Mouse (Mus musculus) CD8-positive naive resting alpha-beta T cell, adult 57 days (primary cell): ENCODE results near the gene Cdk2ap2. TPM values are rescaled to one million over a fixed set of nuclear protein-coding genes. Genes with fewer than 3 reads are reported as not detected.

Experiments used
- total RNA-seq: library from RNA; stranded (reverse); gene quantifications from one replicate; pipeline ENCODE4 v1.2.4, GENCODE M21; 2023

Gene Cdk2ap2
- 161 TPM for total RNA-seq

GRCm38 (mm10) chr19:4096642-4097440 lies at the start of gene Cdk2ap2:
Gene Cdk2ap2, plus strand, starts transcription at chr19:4097182.

DNA sequence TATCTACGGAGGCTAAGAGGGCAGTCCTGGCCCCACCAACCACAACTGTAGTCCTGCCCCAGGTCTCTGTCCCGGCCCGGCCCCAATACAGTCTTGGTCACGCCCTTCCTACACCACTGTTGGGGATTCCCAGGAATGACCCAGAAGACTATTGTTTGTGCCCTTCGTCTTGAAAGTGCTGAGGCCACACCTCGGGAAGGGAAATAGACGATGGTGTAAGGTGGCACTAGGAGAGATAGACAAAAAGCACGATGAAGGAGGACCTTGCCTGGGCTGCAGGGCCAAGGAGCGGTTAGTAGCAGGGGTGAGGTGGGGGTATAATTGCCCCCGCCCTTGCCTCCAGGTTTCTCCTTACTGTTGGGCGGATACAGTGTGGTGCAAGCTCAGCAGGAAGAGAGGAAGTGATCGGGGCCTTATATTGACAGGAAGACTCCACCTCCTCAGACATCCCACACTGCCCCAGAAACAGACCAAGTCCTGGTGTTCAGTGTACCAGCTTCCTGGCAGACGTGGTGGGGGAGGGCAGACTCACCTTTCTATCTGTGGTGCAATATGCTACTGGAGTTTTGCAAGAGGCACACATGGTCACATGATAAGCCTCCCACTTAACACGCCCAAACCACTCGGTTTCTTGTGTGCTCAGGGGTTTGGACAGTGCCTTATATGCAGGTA lies 37.8 kb upstream of the Cdk2ap2 start, which contains the start of gene Gstp3:
TSS of gene Gstp3 (minus strand) at position 501 of the 672 bp plus-strand sequence.

DNA sequence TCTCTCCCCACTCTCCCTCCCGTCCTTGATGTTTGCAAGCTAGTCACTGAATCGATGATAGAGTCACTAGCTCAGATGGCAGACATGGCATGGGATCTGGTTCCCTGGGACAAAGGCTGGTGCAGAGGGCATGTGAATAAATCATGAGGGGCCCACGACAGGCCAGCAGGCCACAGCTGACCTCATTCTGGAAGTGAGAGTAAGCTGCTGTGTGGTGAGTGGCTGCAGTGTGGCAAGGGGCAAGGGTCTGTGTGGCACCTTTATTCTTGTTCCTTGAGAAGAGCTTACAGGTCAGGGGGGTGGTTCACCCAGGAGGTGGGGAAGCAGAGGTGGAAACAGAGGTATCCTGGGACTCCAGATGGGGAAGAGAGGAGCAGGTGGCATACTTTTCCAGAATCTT lies 15.6 kb upstream of the Cdk2ap2 start, which contains the start of gene Cabp2:
TSS of gene Cabp2 (plus strand) at position 185 of the 400 bp plus-strand sequence.

GRCm38 (mm10) chr19:4099837-4100717 lies 3.1 kb downstream of the Cdk2ap2 start, which contains the start of gene Pitpnm1:
Gene Pitpnm1, plus strand, starts transcription at chr19:4099998.

GRCm38 (mm10) chr19:4125741-4126696 lies 29.0 kb downstream of the Cdk2ap2 start, which contains the start of gene Aip:
Gene Aip, minus strand, starts transcription at chr19:4125858.

GRCm38 (mm10) chr19:4139446-4139845 lies 42.5 kb downstream of the Cdk2ap2 start, which contains the start of gene Gpr152:
Gene Gpr152, plus strand, starts transcription at chr19:4139787.

DNA sequence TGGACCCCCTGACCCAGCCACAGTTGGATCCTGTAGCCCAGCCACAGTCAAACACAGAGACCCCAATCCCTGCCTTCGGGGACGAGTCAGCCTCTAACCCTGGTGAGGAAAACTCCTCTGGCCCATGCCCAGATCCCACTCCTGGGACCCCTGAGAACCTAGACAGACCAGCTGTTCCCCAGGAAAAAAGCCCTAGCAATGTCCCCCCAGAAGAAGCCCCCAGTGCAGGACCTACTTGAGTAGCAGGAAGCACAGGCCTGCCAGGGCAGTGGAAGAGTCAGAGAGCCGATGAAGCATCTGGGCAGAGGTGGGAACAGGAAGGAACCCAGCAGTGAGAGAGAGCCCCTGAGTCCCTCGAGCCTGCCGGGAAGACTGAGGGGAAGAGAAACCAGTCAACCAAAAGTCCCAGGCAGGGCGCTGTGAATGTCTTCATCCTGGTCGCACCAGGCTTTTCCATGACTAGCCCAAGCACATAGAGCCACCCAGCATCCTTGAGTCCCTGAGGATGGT lies 46.8 kb downstream of the Cdk2ap2 start, which contains the start of gene Cabp4:
TSS of gene Cabp4 (minus strand) at position 275 of the 510 bp plus-strand sequence.

GRCm38 (mm10) chr19:4148491-4148806 lies 51.5 kb downstream of the Cdk2ap2 start, which contains the start of gene Coro1b:
Gene Coro1b, plus strand, starts transcription at chr19:4148619.

Other genes with a start within 250 kb of the Cdk2ap2 start
- 58.8 TPM for gene Chka, start 245.4 kb upstream of the Cdk2ap2 start, total RNA-seq
- gene Tcirg1, start 190.0 kb upstream of the Cdk2ap2 start, total RNA-seq, result 83.4 TPM
- gene Ndufs8, start 184.4 kb upstream of the Cdk2ap2 start, total RNA-seq, result 52.9 TPM
- gene Aldh3b1, start 167.4 kb upstream of the Cdk2ap2 start, total RNA-seq, result 1.6 TPM
- 43.8 TPM for gene Unc93b1, start 162.0 kb upstream of the Cdk2ap2 start, total RNA-seq
- not detected for gene Aldh3b3, start 138.5 kb upstream of the Cdk2ap2 start, total RNA-seq
- not detected for gene Aldh3b2, start 124.9 kb upstream of the Cdk2ap2 start, total RNA-seq
- gene Acy3, start 110.6 kb upstream of the Cdk2ap2 start, total RNA-seq, result not detected
- not detected for gene Tbx10, start 104.4 kb upstream of the Cdk2ap2 start, total RNA-seq
- 8.7 TPM for gene Nudt8, start 96.6 kb upstream of the Cdk2ap2 start, total RNA-seq
- gene Gm49405, start 96.6 kb upstream of the Cdk2ap2 start, total RNA-seq, result 2.3 TPM
- 5.1 TPM for gene Doc2g, start 93.9 kb upstream of the Cdk2ap2 start, total RNA-seq
- gene Ndufv1, start 84.4 kb upstream of the Cdk2ap2 start, total RNA-seq, result 109 TPM
- gene Gstp1, start 59.2 kb upstream of the Cdk2ap2 start, total RNA-seq, result 191 TPM
- gene Gstp2, start 51.2 kb upstream of the Cdk2ap2 start, total RNA-seq, result 32.5 TPM
- 26.6 TPM for gene Gstp3, start 37.6 kb upstream of the Cdk2ap2 start, total RNA-seq
- not detected for gene Cabp2, start 15.6 kb upstream of the Cdk2ap2 start, total RNA-seq
- 317 TPM for gene Pitpnm1, start 2.8 kb downstream of the Cdk2ap2 start, total RNA-seq
- gene Aip, start 28.7 kb downstream of the Cdk2ap2 start, total RNA-seq, result 134 TPM
- gene Gpr152, start 42.6 kb downstream of the Cdk2ap2 start, total RNA-seq, result 0.58 TPM
- gene Cabp4, start 46.9 kb downstream of the Cdk2ap2 start, total RNA-seq, result 0.37 TPM
- 125 TPM for gene Coro1b, start 51.4 kb downstream of the Cdk2ap2 start, total RNA-seq
- gene Ptprcap, start 56.4 kb downstream of the Cdk2ap2 start, total RNA-seq, result 302 TPM
- 35.9 TPM for gene Rps6kb2, start 66.2 kb downstream of the Cdk2ap2 start, total RNA-seq
- 63.4 TPM for gene Carns1, start 78.3 kb downstream of the Cdk2ap2 start, total RNA-seq
- 309 TPM for gene Tbc1d10c, start 94.1 kb downstream of the Cdk2ap2 start, total RNA-seq
- gene Ppp1ca, start 94.9 kb downstream of the Cdk2ap2 start, total RNA-seq, result 343 TPM
- gene Rad9a, start 104.5 kb downstream of the Cdk2ap2 start, total RNA-seq, result 44.6 TPM
- 197 TPM for gene Clcf1, start 117.1 kb downstream of the Cdk2ap2 start, total RNA-seq
- gene AC109138.7, start 117.2 kb downstream of the Cdk2ap2 start, total RNA-seq, result not detected
- 55.7 TPM for gene Pold4, start 134.7 kb downstream of the Cdk2ap2 start, total RNA-seq
- gene Ssh3, start 172.0 kb downstream of the Cdk2ap2 start, total RNA-seq, result 13.6 TPM
- gene Ankrd13d, start 186.0 kb downstream of the Cdk2ap2 start, total RNA-seq, result 17.4 TPM
- gene Grk2, start 209.0 kb downstream of the Cdk2ap2 start, total RNA-seq, result 359 TPM